Mouse (Mus musculus): ENCODE data around the gene Tmem140. TPM values are rescaled to one million over a fixed set of nuclear protein-coding genes. Genes with fewer than 3 reads are reported as not detected.

The Tmem140 gene
- polyA plus RNA-seq (2015; fragmentation: Nextera tagmentation; extraction: Ambion mirVana), result 2.3 and 2.8 TPM in 2 replicates

DNA sequence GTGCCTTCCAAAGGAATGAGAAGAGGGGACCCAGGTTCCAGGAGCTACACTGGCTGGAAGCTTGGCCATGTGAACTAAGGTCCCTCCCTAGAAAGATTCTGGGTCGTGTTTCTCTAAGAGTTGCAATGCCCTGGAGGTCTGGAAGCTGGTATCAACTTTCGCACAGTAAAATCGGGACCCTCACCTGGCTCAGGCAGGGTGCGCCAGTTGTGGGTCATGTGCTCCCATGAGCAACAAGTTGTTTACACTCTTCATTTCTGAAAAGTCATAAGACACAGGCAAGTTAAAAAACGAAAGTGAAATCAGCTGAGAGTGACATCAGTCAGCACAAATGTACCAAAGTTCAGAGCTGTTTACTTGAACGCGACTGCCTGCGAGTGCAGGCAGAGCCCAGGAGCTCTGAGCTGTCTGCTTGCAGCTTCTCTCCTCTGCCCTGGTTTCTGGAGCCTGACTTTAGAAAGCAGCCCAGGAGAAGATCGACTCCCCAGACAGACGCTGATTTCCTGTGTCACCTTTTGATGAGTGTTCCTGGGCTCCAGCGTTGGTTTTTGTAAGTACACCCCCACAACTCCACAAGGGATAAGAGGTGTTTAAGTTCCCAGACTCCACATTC is at the start of gene Tmem140:
Gene Tmem140 (plus strand): TSS at position 356 of the 613 bp plus-strand sequence.
- Histone ChIP-seq H3K4me3 (replicated peaks; ENCODE audit: low read length) (peak within 1 kb of the TSS; percentile 44), H3K4me1 (ENCODE audit: control insufficient read depth, insufficient read depth, low read length) (peaks cover 31% of the 10 kb centered on the region), H3K9me3 (replicated peaks; ENCODE audit: control insufficient read depth, low read length) (no peaks in the 10 kb centered on the region), H3K27me3 (ENCODE audit: control insufficient read depth, insufficient read depth, low read length) (no peaks in the 10 kb centered on the region), H3K36me3 (ENCODE audit: control insufficient read depth, insufficient read depth, low read length) (no peaks in the 10 kb centered on the region), H3K4me2 (ENCODE audit: low read depth, low read length) (peak within 1 kb of the TSS; percentile 51), H3K27ac (ENCODE audit: low read length) (peak within 1 kb of the TSS; percentile 46), H3K9ac (ENCODE audit: low read length) (peak within 1 kb of the TSS; percentile 67)
- no peak for ATAC-seq (ENCODE audit: insufficient read depth, low FRiP score)
- WGBS, result 20% methylated on average over 11 of the region's 11 CpGs

- no peak overlapping the region for H3K9ac ChIP-seq (ENCODE audit: low read length)
- no peak overlapping the region for H3K4me2 ChIP-seq (ENCODE audit: low read depth, low read length)
- H3K36me3 ChIP-seq (ENCODE audit: control insufficient read depth, insufficient read depth, low read length), result no peaks in the 10 kb centered on the region
- H3K9me3 ChIP-seq (replicated peaks; ENCODE audit: control insufficient read depth, low read length), result no peaks in the 10 kb centered on the region
- ATAC-seq (ENCODE audit: insufficient read depth, low FRiP score), result no peak
- H3K27me3 ChIP-seq (ENCODE audit: control insufficient read depth, insufficient read depth, low read length), result no peaks in the 10 kb centered on the region
- no peak overlapping the region for H3K27ac ChIP-seq (ENCODE audit: low read length)
- no peak overlapping the region for H3K4me3 ChIP-seq (replicated peaks; ENCODE audit: low read length)
- no peaks in the 10 kb centered on the region for H3K4me1 ChIP-seq (ENCODE audit: control insufficient read depth, insufficient read depth, low read length)
Observed at GRCm38 (mm10) chr6:34824406-34824805, 38.5 kb upstream of the Tmem140 start.

DNA sequence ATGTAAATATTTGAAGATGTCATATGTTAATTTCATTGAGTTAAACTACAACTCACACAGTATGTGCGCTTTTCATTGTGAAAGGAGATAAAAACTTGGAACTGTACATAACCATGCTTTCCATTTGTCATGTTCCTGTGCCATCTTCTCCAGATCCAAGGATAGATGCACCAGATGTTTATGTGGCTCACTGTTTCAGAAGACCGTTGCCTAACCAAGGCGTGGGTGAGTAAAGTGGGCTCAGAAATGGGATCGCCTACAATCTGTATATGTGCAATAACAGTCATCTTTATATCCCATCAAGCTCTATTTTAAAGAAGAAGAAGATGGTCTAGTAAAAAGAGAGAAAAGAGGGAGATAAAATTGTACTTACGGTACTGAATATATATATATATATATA is 30.6 kb upstream of the Tmem140 start:
- WGBS, result 92% methylated on average over 5 of the region's 5 CpGs

GRCm38 (mm10) chr6:34861546-34862053 is 1.3 kb upstream of the Tmem140 start:
- no peaks in the 10 kb centered on the region for H3K9me3 ChIP-seq (replicated peaks; ENCODE audit: control insufficient read depth, low read length)
- no peak overlapping the region for H3K9ac ChIP-seq (ENCODE audit: low read length)
- no peak for ATAC-seq (ENCODE audit: insufficient read depth, low FRiP score)
- H3K36me3 ChIP-seq (ENCODE audit: control insufficient read depth, insufficient read depth, low read length), result no peaks in the 10 kb centered on the region
- H3K4me1 ChIP-seq (ENCODE audit: control insufficient read depth, insufficient read depth, low read length), result peaks cover 29% of the 10 kb centered on the region
- 89% methylated on average over 11 of the region's 11 CpGs for WGBS
- H3K4me2 ChIP-seq (ENCODE audit: low read depth, low read length), result no peak overlapping the region
- H3K27ac ChIP-seq (ENCODE audit: low read length), result no peak overlapping the region
- no peak overlapping the region for H3K4me3 ChIP-seq (replicated peaks; ENCODE audit: low read length)
- no peaks in the 10 kb centered on the region for H3K27me3 ChIP-seq (ENCODE audit: control insufficient read depth, insufficient read depth, low read length)

More for the DNA sequence above, 30.6 kb upstream of the Tmem140 start:
- no peaks in the 10 kb centered on the region for H3K36me3 ChIP-seq (ENCODE audit: control insufficient read depth, insufficient read depth, low read length)
- no peak overlapping the region for H3K27ac ChIP-seq (ENCODE audit: low read length)
- H3K9ac ChIP-seq (ENCODE audit: low read length), result no peak overlapping the region
- no peak overlapping the region for H3K4me2 ChIP-seq (ENCODE audit: low read depth, low read length)
- no peaks in the 10 kb centered on the region for H3K4me1 ChIP-seq (ENCODE audit: control insufficient read depth, insufficient read depth, low read length)
- ATAC-seq (ENCODE audit: insufficient read depth, low FRiP score), result no peak
- no peak overlapping the region for H3K4me3 ChIP-seq (replicated peaks; ENCODE audit: low read length)
- H3K9me3 ChIP-seq (replicated peaks; ENCODE audit: control insufficient read depth, low read length), result no peaks in the 10 kb centered on the region
- no peaks in the 10 kb centered on the region for H3K27me3 ChIP-seq (ENCODE audit: control insufficient read depth, insufficient read depth, low read length)

DNA sequence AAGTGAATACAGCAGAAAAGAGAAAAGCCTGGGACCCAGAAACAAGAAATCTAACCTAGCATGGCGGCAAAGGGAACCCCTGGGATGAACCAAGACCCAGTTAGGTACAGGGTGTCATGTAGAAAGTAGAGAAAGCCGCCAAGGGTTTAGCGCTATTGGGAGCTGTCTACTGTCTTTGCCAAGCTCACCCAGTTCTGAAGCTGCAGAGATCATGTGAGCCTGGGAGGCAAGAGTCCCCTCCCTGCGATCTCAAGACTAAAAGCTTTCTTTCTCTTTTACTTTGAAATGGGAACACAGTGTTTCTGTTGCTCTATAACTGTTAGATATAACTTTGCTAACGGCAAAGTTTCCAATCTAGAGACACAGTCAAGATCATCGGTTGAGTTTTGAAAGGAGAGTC is 565 bp upstream of the Tmem140 start:
- Histone ChIP-seq H3K4me2 (ENCODE audit: low read depth, low read length) (peak overlapping the region; percentile 51), H3K36me3 (ENCODE audit: control insufficient read depth, insufficient read depth, low read length) (no peaks in the 10 kb centered on the region), H3K9ac (ENCODE audit: low read length) (peak overlapping the region; percentile 67), H3K4me3 (replicated peaks; ENCODE audit: low read length) (peak overlapping the region; percentile 44), H3K4me1 (ENCODE audit: control insufficient read depth, insufficient read depth, low read length) (peaks cover 31% of the 10 kb centered on the region), H3K9me3 (replicated peaks; ENCODE audit: control insufficient read depth, low read length) (no peaks in the 10 kb centered on the region), H3K27me3 (ENCODE audit: control insufficient read depth, insufficient read depth, low read length) (no peaks in the 10 kb centered on the region), H3K27ac (ENCODE audit: low read length) (0 out of 2 replicates have a peak overlapping the region, but pooled peaks have one; percentile 46)
- no peak for ATAC-seq (ENCODE audit: insufficient read depth, low FRiP score)
- 94% methylated on average over 6 of the region's 6 CpGs for WGBS

GRCm38 (mm10) chr6:34863786-34864514 is 1.0 kb downstream of the Tmem140 start:
- WGBS, result 60% methylated on average over 9 of the region's 9 CpGs
- Histone ChIP-seq H3K27me3 (ENCODE audit: control insufficient read depth, insufficient read depth, low read length) (no peaks in the 10 kb centered on the region), H3K4me2 (ENCODE audit: low read depth, low read length) (peak overlapping the region; percentile 51), H3K27ac (ENCODE audit: low read length) (no peak overlapping the region; the same call in 1 of the 2 replicates), H3K4me3 (replicated peaks; ENCODE audit: low read length) (no peak overlapping the region), H3K9me3 (replicated peaks; ENCODE audit: control insufficient read depth, low read length) (no peaks in the 10 kb centered on the region), H3K9ac (ENCODE audit: low read length) (no peak overlapping the region), H3K4me1 (ENCODE audit: control insufficient read depth, insufficient read depth, low read length) (peaks cover 31% of the 10 kb centered on the region), H3K36me3 (ENCODE audit: control insufficient read depth, insufficient read depth, low read length) (no peaks in the 10 kb centered on the region)
- ATAC-seq (ENCODE audit: insufficient read depth, low FRiP score), result no peak

DNA sequence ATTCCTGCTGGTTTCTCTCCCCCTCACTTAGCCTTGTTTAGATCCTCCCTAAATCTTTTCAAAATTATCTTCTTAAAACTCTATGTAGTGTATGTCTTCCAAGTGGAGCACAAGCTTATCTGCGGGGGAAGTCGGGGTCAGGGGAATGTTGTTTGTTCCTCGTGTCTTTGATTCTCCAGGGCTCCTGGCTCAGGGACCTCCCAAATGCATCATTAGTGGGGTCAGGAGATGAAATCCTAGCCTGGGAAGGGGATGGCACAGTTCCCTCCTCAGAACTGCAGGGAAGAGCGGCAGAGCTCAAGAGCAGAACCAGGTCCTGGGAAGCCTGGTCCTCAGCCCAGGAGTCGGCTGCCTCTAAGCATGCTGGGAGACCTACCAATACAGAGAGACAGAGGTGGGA is 2.3 kb downstream of the Tmem140 start:
- H3K9ac ChIP-seq (ENCODE audit: low read length), result no peak overlapping the region
- H3K9me3 ChIP-seq (replicated peaks; ENCODE audit: control insufficient read depth, low read length), result no peaks in the 10 kb centered on the region
- peaks cover 34% of the 10 kb centered on the region for H3K4me1 ChIP-seq (ENCODE audit: control insufficient read depth, insufficient read depth, low read length)
- no peak overlapping the region for H3K4me3 ChIP-seq (replicated peaks; ENCODE audit: low read length)
- ATAC-seq (ENCODE audit: insufficient read depth, low FRiP score), result no peak
- no peaks in the 10 kb centered on the region for H3K36me3 ChIP-seq (ENCODE audit: control insufficient read depth, insufficient read depth, low read length)
- WGBS, result 36% methylated on average over 5 of the region's 5 CpGs
- H3K27ac ChIP-seq (ENCODE audit: low read length), result peak overlapping the region; percentile 63
- H3K4me2 ChIP-seq (ENCODE audit: low read depth, low read length), result no peak overlapping the region
- H3K27me3 ChIP-seq (ENCODE audit: control insufficient read depth, insufficient read depth, low read length), result no peaks in the 10 kb centered on the region

DNA sequence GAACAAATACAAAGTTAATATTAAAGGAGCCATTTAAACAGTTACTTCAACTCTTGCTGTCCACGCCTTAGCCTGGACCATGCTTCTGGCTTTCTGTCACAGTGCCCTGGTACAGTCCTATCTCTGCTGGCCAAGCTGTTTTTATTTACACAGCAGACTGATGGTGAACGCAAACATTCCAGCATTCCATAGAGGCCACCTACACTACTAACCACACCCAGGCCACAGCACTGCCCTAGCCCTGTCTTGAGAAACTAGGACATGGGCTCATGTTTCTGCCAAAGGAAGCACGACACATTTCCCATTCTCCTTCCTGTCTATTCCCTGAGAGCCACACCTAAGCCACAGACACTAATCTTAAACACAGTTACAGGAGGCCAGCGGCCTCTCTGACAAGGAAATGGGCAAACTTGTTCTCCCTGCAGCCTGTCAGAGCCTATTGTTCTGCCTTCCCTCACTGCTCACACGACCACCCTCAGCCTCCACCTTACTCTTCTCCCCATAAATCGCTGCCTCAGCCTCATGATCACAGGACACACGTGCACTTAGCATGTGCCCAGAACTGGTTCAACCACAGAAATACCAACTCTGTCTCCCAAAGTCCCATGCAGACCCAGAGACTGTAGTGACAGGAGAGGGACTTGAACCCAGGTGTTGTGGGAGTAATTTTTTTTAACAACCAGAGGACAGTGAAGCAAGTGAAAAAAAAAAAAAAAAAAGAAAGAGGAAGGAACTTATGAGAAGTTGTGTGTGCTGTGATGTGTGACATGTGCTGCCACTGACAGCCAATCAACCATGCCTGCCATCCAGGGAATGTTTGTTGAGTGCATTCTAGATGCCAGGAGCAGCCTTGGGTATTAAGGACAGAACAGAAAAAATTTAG is 3.0 kb downstream of the Tmem140 start:
- Histone ChIP-seq H3K4me1 (ENCODE audit: control insufficient read depth, insufficient read depth, low read length) (peaks cover 37% of the 10 kb centered on the region), H3K9ac (ENCODE audit: low read length) (no peak overlapping the region), H3K9me3 (replicated peaks; ENCODE audit: control insufficient read depth, low read length) (no peaks in the 10 kb centered on the region), H3K36me3 (ENCODE audit: control insufficient read depth, insufficient read depth, low read length) (no peaks in the 10 kb centered on the region), H3K27me3 (ENCODE audit: control insufficient read depth, insufficient read depth, low read length) (no peaks in the 10 kb centered on the region), H3K27ac (ENCODE audit: low read length) (peak overlapping the region; percentile 63), H3K4me2 (ENCODE audit: low read depth, low read length) (no peak overlapping the region), H3K4me3 (replicated peaks; ENCODE audit: low read length) (no peak overlapping the region)
- WGBS, result 40% methylated on average over 7 of the region's 7 CpGs
- peak; percentile 89 for ATAC-seq (ENCODE audit: insufficient read depth, low FRiP score)

Data from stomach, embryonic 16.5 days (tissue).